Mouse (Mus musculus) testis, adult 2 months (tissue): Measurements from ENCODE around the gene Spats2l.

Experiments
- CTCF ChIP-seq: fragments of 200-500 bp; IDR thresholded peaks from 2 replicates; pipeline ENCODE4 v1.5.1; 2012; ENCODE audit warnings: low read depth, mild to moderate bottlenecking, inconsistent platforms, low read length, moderate library complexity; ENCODE audit not compliant: control insufficient read depth, insufficient read depth, insufficient replicate concordance
- POLR2A ChIP-seq: fragments of 200-500 bp; IDR thresholded peaks from 2 replicates; pipeline ENCODE4 v1.6.1; 2012; ENCODE audit warnings: low read depth, mild to moderate bottlenecking, inconsistent platforms, low read length, moderate library complexity; ENCODE audit not compliant: control insufficient read depth

GRCm38 (mm10) chr1:57849916-57850315 is 76.0 kb downstream of the Spats2l start:
- TF ChIP-seq POLR2A (no peak), CTCF (no peak)
